Mouse (Mus musculus): ENCODE results near the gene Pla2g2e. TPM values are rescaled to one million over a fixed set of nuclear protein-coding genes. Genes with fewer than 3 reads are reported as not detected.
"Not testable (repeated sequence)": the region's sequence is repeated elsewhere in the genome, so short reads cannot be mapped to it uniquely, and the experiment has no call there.

Pla2g2e gene
- polyA plus RNA-seq, 1 experiment from 2014 or later, result not detected

GRCm38 (mm10) chr4:138892655-138893054 lies 14.9 kb downstream of the Pla2g2e start:
- no peaks in the 10 kb centered on the region for H3K9me3 ChIP-seq (ENCODE audit: control insufficient read depth, low read length)
- no peak overlapping the region for H3K27ac ChIP-seq (ENCODE audit: low read depth, low read length)
- ATAC-seq (ENCODE audit: low FRiP score) (no peak), DNase-seq (ENCODE audit: low spot score) (no peak)
- H3K27me3 ChIP-seq (ENCODE audit: control insufficient read depth, insufficient read depth, low read length), result no peaks in the 10 kb centered on the region
- H3K36me3 ChIP-seq (ENCODE audit: control insufficient read depth, insufficient read depth, low read length), result no peaks in the 10 kb centered on the region
- H3K4me2 ChIP-seq (replicated peaks; ENCODE audit: low read depth, low read length), result no peak overlapping the region
- WGBS, result 82% methylated on average over 6 of the region's 6 CpGs
- no peaks in the 10 kb centered on the region for H3K4me1 ChIP-seq (replicated peaks; ENCODE audit: control insufficient read depth, insufficient read depth, low read length)
- no peak overlapping the region for H3K4me3 ChIP-seq (ENCODE audit: low read depth, low read length)
- no peak overlapping the region for H3K9ac ChIP-seq (ENCODE audit: low read depth, low read length)

GRCm38 (mm10) chr4:138893789-138894188 lies 16.0 kb downstream of the Pla2g2e start:
- not testable (repeated sequence) for H3K9me3 ChIP-seq (ENCODE audit: control insufficient read depth, low read length); H3K4me2 ChIP-seq (replicated peaks; ENCODE audit: low read depth, low read length); H3K36me3 ChIP-seq (ENCODE audit: control insufficient read depth, insufficient read depth, low read length); H3K9ac ChIP-seq (ENCODE audit: low read depth, low read length); H3K27me3 ChIP-seq (ENCODE audit: control insufficient read depth, insufficient read depth, low read length); DNase-seq (ENCODE audit: low spot score); ATAC-seq (ENCODE audit: low FRiP score); H3K4me3 ChIP-seq (ENCODE audit: low read depth, low read length); H3K4me1 ChIP-seq (replicated peaks; ENCODE audit: control insufficient read depth, insufficient read depth, low read length); H3K27ac ChIP-seq (ENCODE audit: low read depth, low read length)
- WGBS, result 91% methylated on average over 11 of the region's 11 CpGs

- Histone ChIP-seq H3K9ac (ENCODE audit: low read depth, low read length) (no peak overlapping the region), H3K9me3 (ENCODE audit: control insufficient read depth, low read length) (no peaks in the 10 kb centered on the region), H3K4me1 (replicated peaks; ENCODE audit: control insufficient read depth, insufficient read depth, low read length) (no peaks in the 10 kb centered on the region), H3K36me3 (ENCODE audit: control insufficient read depth, insufficient read depth, low read length) (0 out of 2 replicates have a peak, but pooled peaks cover 4% of the 10 kb centered on the region), H3K4me2 (replicated peaks; ENCODE audit: low read depth, low read length) (no peak overlapping the region), H3K27me3 (ENCODE audit: control insufficient read depth, insufficient read depth, low read length) (no peaks in the 10 kb centered on the region), H3K27ac (ENCODE audit: low read depth, low read length) (no peak overlapping the region), H3K4me3 (ENCODE audit: low read depth, low read length) (no peak overlapping the region)
- 90% methylated on average over 7 of the region's 7 CpGs for WGBS
- DNase-seq (ENCODE audit: low spot score), result no peak
- ATAC-seq (ENCODE audit: low FRiP score), result no peak
Measured at GRCm38 (mm10) chr4:138899361-138899760, 21.6 kb downstream of the Pla2g2e start.

DNA sequence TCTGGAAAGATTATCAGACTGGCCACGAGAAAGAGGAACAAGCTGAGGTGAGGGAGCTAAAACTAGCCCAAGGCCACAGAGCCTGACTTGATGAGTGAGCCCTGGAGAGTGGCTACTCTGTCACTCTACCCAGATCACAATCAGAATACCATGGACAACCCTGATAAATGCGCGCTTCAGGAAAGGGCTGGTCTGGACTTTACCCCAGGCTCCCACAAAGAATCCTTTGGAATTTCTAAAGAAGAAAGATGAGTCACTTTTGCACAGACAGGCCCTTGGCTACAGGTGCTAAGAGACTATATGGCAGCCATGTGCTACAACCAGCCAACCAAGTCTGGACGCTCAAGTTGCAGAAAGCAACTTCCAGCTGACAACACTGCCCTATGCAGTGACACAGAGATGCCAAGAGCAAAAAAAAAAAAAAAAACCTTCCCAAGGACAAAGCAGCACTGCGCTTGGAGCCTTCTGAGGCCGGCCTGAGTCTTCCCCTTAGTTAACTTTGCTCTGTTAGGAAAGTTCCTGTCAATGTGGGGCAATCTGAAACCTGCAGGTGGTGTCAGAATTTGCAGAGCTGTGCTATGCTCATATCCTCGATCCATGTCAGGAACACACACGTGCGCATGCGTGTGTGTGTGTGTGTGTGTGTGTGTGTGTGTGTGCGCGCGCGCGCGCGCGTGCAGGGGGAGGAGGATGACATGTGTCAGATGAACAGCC lies 28.0 kb downstream of the Pla2g2e start:
- Histone ChIP-seq H3K4me2 (replicated peaks; ENCODE audit: low read depth, low read length) (no peak overlapping the region), H3K9ac (ENCODE audit: low read depth, low read length) (no peak overlapping the region), H3K4me1 (replicated peaks; ENCODE audit: control insufficient read depth, insufficient read depth, low read length) (no peaks in the 10 kb centered on the region), H3K4me3 (ENCODE audit: low read depth, low read length) (no peak overlapping the region), H3K9me3 (ENCODE audit: control insufficient read depth, low read length) (no peaks in the 10 kb centered on the region), H3K27ac (ENCODE audit: low read depth, low read length) (no peak overlapping the region), H3K27me3 (ENCODE audit: control insufficient read depth, insufficient read depth, low read length) (no peaks in the 10 kb centered on the region), H3K36me3 (ENCODE audit: control insufficient read depth, insufficient read depth, low read length) (peaks cover 7% of the 10 kb centered on the region; the same call in 1 of the 2 replicates)
- WGBS, result 96% methylated on average over 18 of the region's 18 CpGs
- DNase-seq (ENCODE audit: low spot score) (no peak), ATAC-seq (ENCODE audit: low FRiP score) (no peak)

DNA sequence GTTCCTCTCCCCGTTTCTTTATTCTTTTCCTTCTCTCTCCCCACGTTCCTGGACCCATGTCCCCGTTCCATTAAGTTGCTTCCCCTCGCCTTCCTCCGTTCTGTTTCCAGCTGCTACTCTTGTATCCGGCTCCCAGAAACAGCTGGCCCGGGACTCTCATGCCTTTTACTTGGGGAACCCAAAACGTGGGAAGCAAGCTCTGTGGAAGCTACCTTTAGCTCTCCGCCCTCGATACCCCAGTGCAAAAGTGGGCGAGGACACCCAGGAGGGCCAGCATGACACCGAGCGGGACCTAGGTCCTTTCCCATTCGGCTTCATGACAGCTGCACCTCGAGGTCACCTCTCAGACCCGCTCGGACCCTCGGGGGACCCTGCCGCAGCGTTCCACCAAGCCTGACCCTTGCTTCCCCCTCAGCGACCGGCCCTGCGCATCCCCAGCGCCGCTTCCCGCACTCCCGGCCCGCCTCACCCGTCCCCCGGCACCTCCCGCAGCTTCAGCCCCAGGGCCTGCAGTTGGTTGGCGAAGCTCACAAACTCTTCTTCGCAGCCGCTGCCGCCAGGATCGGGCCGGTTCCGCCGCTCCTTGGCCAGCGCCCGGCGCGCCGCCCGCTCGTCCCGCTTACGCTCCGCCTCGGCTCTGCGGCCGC lies 35.5 kb downstream of the Pla2g2e start:
- H3K36me3 ChIP-seq (ENCODE audit: control insufficient read depth, insufficient read depth, low read length), result no peaks in the 10 kb centered on the region
- peaks cover 2% of the 10 kb centered on the region; the same call in 1 of the 2 replicates for H3K4me1 ChIP-seq (replicated peaks; ENCODE audit: control insufficient read depth, insufficient read depth, low read length)
- ATAC-seq (ENCODE audit: low FRiP score) (peak; percentile 51), DNase-seq (ENCODE audit: low spot score) (no peak)
- WGBS, result under 1% methylated on average over 52 of the region's 52 CpGs
- H3K27ac ChIP-seq (ENCODE audit: low read depth, low read length), result 0 out of 2 replicates have a peak overlapping the region, but pooled peaks have one; percentile 65
- H3K4me2 ChIP-seq (replicated peaks; ENCODE audit: low read depth, low read length), result peak overlapping the region; percentile 88
- no peaks in the 10 kb centered on the region for H3K9me3 ChIP-seq (ENCODE audit: control insufficient read depth, low read length)
- no peaks in the 10 kb centered on the region for H3K27me3 ChIP-seq (ENCODE audit: control insufficient read depth, insufficient read depth, low read length)
- peak overlapping the region; percentile 94 for H3K4me3 ChIP-seq (ENCODE audit: low read depth, low read length)
- peak overlapping the region; percentile 92 for H3K9ac ChIP-seq (ENCODE audit: low read depth, low read length)

DNA sequence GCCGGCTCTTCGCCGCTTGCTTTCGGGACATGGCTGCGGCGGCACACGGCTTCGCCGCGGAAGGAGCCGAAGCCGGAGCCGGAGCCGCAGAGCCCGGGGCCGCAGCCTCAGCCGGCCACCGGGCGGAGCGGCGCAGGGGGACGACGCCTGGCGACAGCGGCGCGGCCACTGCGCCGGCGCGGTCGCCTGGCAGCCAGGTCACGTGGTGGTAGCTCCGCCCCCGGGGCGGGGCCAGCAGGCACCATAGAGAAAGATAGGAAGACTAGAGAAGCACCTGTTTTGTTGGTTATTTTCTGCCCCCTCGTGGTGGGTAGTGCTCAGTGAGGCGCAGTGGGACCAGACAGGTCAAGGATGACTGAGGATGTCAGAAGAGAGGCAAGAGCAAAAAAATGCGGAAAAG lies 36.1 kb downstream of the Pla2g2e start, which contains the start of gene Otud3:
TSS of gene Otud3 (minus strand) at position 149 of the 400 bp plus-strand sequence.
- H3K27ac ChIP-seq (ENCODE audit: low read depth, low read length), result 0 out of 2 replicates have a peak within 1 kb of the TSS, but pooled peaks have one; percentile 65

GRCm38 (mm10) chr4:138917282-138917681 lies 39.5 kb downstream of the Pla2g2e start:
- Histone ChIP-seq H3K36me3 (ENCODE audit: control insufficient read depth, insufficient read depth, low read length) (no peaks in the 10 kb centered on the region), H3K4me3 (ENCODE audit: low read depth, low read length) (no peak overlapping the region), H3K4me2 (replicated peaks; ENCODE audit: low read depth, low read length) (no peak overlapping the region), H3K9me3 (ENCODE audit: control insufficient read depth, low read length) (no peaks in the 10 kb centered on the region), H3K27ac (ENCODE audit: low read depth, low read length) (no peak overlapping the region), H3K4me1 (replicated peaks; ENCODE audit: control insufficient read depth, insufficient read depth, low read length) (peaks cover 2% of the 10 kb centered on the region; the same call in 1 of the 2 replicates), H3K27me3 (ENCODE audit: control insufficient read depth, insufficient read depth, low read length) (no peaks in the 10 kb centered on the region), H3K9ac (ENCODE audit: low read depth, low read length) (no peak overlapping the region)
- DNase-seq (ENCODE audit: low spot score) (no peak), ATAC-seq (ENCODE audit: low FRiP score) (no peak)
- WGBS, result 87% methylated on average over 9 of the region's 9 CpGs

More for the DNA sequence above, 36.1 kb downstream of the Pla2g2e start, which contains the start of gene Otud3:
- Histone ChIP-seq H3K27me3 (ENCODE audit: control insufficient read depth, insufficient read depth, low read length) (no peaks in the 10 kb centered on the region), H3K36me3 (ENCODE audit: control insufficient read depth, insufficient read depth, low read length) (no peaks in the 10 kb centered on the region), H3K9me3 (ENCODE audit: control insufficient read depth, low read length) (no peaks in the 10 kb centered on the region), H3K4me3 (ENCODE audit: low read depth, low read length) (peak within 1 kb of the TSS; percentile 94), H3K4me2 (replicated peaks; ENCODE audit: low read depth, low read length) (peak within 1 kb of the TSS; percentile 88), H3K9ac (ENCODE audit: low read depth, low read length) (peak within 1 kb of the TSS; percentile 92), H3K4me1 (replicated peaks; ENCODE audit: control insufficient read depth, insufficient read depth, low read length) (peaks cover 2% of the 10 kb centered on the region; the same call in 1 of the 2 replicates)
- DNase-seq (ENCODE audit: low spot score), result peak; percentile 99
- ATAC-seq (ENCODE audit: low FRiP score), result peak; percentile 95
- WGBS, result under 1% methylated on average over 34 of the region's 39 CpGs

DNA sequence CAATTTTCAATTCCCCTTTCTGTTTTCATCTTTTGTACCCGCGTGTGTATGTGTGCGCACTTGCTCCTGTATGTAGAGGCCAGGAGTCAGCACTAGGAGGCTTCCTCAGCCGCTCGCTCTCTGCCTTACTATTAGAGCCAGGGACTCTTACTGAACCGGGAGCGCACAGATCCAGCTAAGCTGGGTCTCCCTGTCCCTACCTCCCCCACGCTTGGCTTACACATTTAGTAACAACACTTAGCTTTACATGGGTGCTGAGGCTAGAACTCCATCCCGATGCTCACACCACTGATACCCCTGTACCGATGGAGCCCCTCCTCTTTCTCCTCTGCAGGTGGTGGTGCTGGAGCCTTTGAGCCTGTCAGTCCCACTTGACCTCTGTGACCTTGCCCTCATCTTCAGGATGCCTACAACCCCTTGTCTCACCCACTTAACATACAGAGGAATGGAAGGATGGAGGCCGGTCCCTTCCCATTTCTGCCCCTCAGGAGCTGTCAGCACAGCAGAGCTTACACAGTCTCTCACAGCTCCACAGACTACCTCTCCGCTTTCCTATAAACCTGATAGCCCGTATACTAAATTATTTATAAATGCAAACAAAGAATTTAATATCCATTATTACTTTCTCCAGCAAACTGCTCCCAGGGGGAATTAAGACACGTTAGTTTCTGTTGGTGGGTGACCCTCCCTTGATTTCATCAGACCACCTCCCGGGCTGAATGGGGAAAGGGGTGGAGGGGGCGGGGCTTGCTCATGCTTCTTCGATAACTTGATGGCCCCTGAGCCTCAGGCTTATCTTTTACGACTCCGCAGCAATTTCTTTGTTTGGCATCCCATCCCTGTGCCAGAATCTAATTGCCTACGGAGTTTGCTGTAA lies 43.8 kb downstream of the Pla2g2e start:
- WGBS, result 34% methylated on average over 20 of the region's 20 CpGs
- ATAC-seq (ENCODE audit: low FRiP score) (peak; percentile 17; the same call in 1 of the 2 replicates), DNase-seq (ENCODE audit: low spot score) (no peak)
- Histone ChIP-seq H3K4me2 (replicated peaks; ENCODE audit: low read depth, low read length) (peak overlapping the region; percentile 26; the same call in 1 of the 2 replicates), H3K9me3 (ENCODE audit: control insufficient read depth, low read length) (no peaks in the 10 kb centered on the region), H3K27ac (ENCODE audit: low read depth, low read length) (no peak overlapping the region), H3K4me3 (ENCODE audit: low read depth, low read length) (no peak overlapping the region), H3K36me3 (ENCODE audit: control insufficient read depth, insufficient read depth, low read length) (no peaks in the 10 kb centered on the region), H3K4me1 (replicated peaks; ENCODE audit: control insufficient read depth, insufficient read depth, low read length) (no peaks in the 10 kb centered on the region), H3K9ac (ENCODE audit: low read depth, low read length) (no peak overlapping the region), H3K27me3 (ENCODE audit: control insufficient read depth, insufficient read depth, low read length) (no peaks in the 10 kb centered on the region)
